ENCODE assay signal across 26 mouse cellular contexts in the genomic region with DNA sequence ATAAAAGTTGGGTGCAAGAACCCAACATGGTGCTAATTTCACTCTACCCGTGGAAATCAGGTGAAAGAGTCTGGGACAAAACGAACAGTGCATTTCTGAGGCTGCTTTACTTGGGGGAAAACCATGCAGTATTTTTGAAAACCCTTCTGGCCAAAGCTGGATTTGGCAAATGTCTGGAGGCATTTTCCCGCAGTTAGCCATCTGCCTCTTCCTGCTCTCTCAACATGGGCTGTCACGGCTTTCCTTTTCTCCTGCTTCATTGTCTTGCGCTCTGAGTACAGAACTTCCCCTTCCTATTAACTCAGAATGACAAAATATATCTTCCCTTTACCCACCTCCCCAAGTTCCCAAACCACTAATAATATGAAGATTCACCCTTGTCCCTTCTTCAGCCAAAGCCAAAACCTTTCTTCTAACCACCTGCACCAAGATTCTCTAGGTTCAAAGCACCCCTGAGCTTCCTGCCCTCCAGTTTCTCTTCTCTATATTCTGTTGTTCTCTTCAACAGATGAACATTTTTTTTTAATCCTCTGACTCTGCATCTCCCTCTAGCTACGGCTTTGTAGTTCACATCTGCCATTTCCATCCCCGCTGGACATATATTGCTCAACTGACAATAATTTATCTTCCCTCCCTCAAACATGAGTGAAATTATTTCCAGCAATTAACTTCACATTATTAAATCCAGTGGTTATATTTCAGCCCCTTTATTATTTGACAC. TPM values are rescaled to one million over a fixed set of nuclear protein-coding genes. Genes with fewer than 3 reads are reported as not detected.
DNase-seq lines count a peak whose midpoint lies in the region; ATAC-seq and TF ChIP-seq lines count a peak whose summit lies in the region.
"Had no signal": no experiment of that assay in that cellular context is flagged by ENCODE, and none has a peak within 500 bp of the region (broad histone marks: within the 10 kb centered on the region; RNA-seq: fewer than 3 reads in every experiment).

No protein-coding gene starts in this region.

- no peaks in the 10 kb centered on the region for H3K27me3 ChIP-seq in kidney, postnatal 0 days (ENCODE audit: insufficient read depth, low read length)
- H3K27me3 ChIP-seq: midbrain, embryonic 12.5 days had no signal

- H3K9ac ChIP-seq in kidney, postnatal 0 days (ENCODE audit: low read depth, low read length), result no peak overlapping the region
- H3K9ac ChIP-seq: hindbrain, embryonic 14.5 days; midbrain, embryonic 12.5 days had no signal

- no peaks in the 10 kb centered on the region for H3K36me3 ChIP-seq in kidney, postnatal 0 days (ENCODE audit: insufficient read depth, low read length)
- H3K36me3 ChIP-seq: embryonic facial prominence, embryonic 10.5 days; heart, embryonic 10.5 days; midbrain, embryonic 12.5 days had no signal

- intact Hi-C loops in gastrocnemius, postnatal 14 days (cut with DNase I; ENCODE audit: low total_unique reads), result no loop called here

- no peak overlapping the region for H3K4me2 ChIP-seq in kidney, postnatal 0 days (ENCODE audit: low read length)
- H3K4me2 ChIP-seq: hindbrain, embryonic 14.5 days; midbrain, embryonic 12.5 days had no signal

- H3K4me1 ChIP-seq in kidney, postnatal 0 days (replicated peaks; ENCODE audit: insufficient read depth, low read length), result no peaks in the 10 kb centered on the region
- H3K4me1 ChIP-seq: embryonic facial prominence, embryonic 10.5 days; heart, embryonic 10.5 days; midbrain, embryonic 12.5 days had no signal

- peak; percentile 12; the same call in 1 of the 2 replicates for TF ChIP-seq CTCF in kidney, postnatal 0 days (IDR thresholded peaks at IDR 0.05; ENCODE audit: low read depth)

- no peak overlapping the region for H3K27ac ChIP-seq in kidney, postnatal 0 days
- H3K27ac ChIP-seq: embryonic facial prominence, embryonic 10.5 days; heart, embryonic 10.5 days; macrophage; midbrain, embryonic 12.5 days had no signal

- no peak for DNase-seq in kidney, postnatal 0 days (ENCODE audit: low spot score)
- no peak for DNase-seq in kidney, adult 11 months
- peak; percentile 68 for DNase-seq in A20 (ENCODE audit: low read depth, low spot score)
- DNase-seq in cerebellum, adult 11 months, result peak; percentile 63
- DNase-seq in cerebellum, postnatal 14 days, result peak; percentile 69 to 81
- no peak for DNase-seq in gastrocnemius, postnatal 14 days
- no peak for DNase-seq in embryo, embryonic 10.5 days (ENCODE audit: low spot score)
- DNase-seq: heart, postnatal 10 days; kidney, adult 2 months; kidney, postnatal 25 days; thymus, adult 18-20 months had no signal

- ATAC-seq in kidney, postnatal 0 days (replicated peaks; ENCODE audit: low FRiP score, low read depth), result no peak
- ATAC-seq: forebrain, embryonic 16.5 days had no signal

- H3K9me3 ChIP-seq in kidney, postnatal 0 days (replicated peaks; ENCODE audit: low read length), result no peaks in the 10 kb centered on the region
- H3K9me3 ChIP-seq: embryonic facial prominence, embryonic 10.5 days; heart, embryonic 10.5 days; midbrain, embryonic 12.5 days had no signal

- WGBS in kidney, postnatal 0 days, result 76% methylated on average over 7 of the region's 7 CpGs

- H3K4me3 ChIP-seq in kidney, postnatal 0 days (replicated peaks; ENCODE audit: low read depth, low read length), result no peak overlapping the region
- H3K4me3 ChIP-seq: embryonic facial prominence, embryonic 10.5 days; erythroblast, embryonic 14.5 days; heart, embryonic 10.5 days; midbrain, embryonic 12.5 days had no signal

RNA-seq across cellular contexts. Expression of gene 4930583I09Rik, which starts 57.5 kb away (rescaled TPM):
- polyA plus RNA-seq in kidney, postnatal 0 days (2015; fragmentation: Nextera tagmentation; extraction: Ambion mirVana), result not detected in 2 replicates
- total RNA-seq in gastrocnemius, postnatal 14 days (2021), result not detected
- total RNA-seq: adrenal gland, postnatal 4 days; ES-E14; gastrocnemius, postnatal 4 days; heart, postnatal 10 days; layer of hippocampus, postnatal 10 days; left cerebral cortex, postnatal 14 days; neutrophil, adult 5-6 weeks had no signal
- polyA plus RNA-seq: embryonic facial prominence, embryonic 10.5 days; erythroblast, embryonic 14.5 days; forebrain, embryonic 16.5 days; heart, embryonic 10.5 days; hindbrain, embryonic 14.5 days; kidney, adult 2 months; limb, embryonic 14.5 days; liver, embryonic 16.5 days; macrophage; midbrain, embryonic 12.5 days had no signal

Comparison
In these comparisons a context has a peak if more than half of its experiments do, and no peak if none do; other contexts are left out.
1. DNase-seq: peak in A20 (single experiment), cerebellum, adult 11 months (single experiment) and cerebellum, postnatal 14 days (2 of 2); none in kidney, postnatal 0 days (single experiment), kidney, adult 11 months (single experiment), gastrocnemius, postnatal 14 days (single experiment) and embryo, embryonic 10.5 days (single experiment).